Mouse (Mus musculus): Measurements from ENCODE around the gene Uts2r. TPM values are rescaled to one million over a fixed set of nuclear protein-coding genes. Genes with fewer than 3 reads are reported as not detected.

The Uts2r gene
- polyA plus RNA-seq, 2 experiments, result not detected

GRCm38 (mm10) chr11:121199851-121200250 is 39.8 kb downstream of the Uts2r start:
- no peaks in the 10 kb centered on the region for H3K36me3 ChIP-seq (replicated peaks; ENCODE audit: control insufficient read depth, insufficient read depth, low read depth)
- peaks cover 0 to 7% of the 10 kb centered on the region in 2 experiments; a peak in 2 of 4 replicates for H3K4me1 ChIP-seq (replicated peaks; ENCODE audit: control insufficient read depth in 2 of 2, insufficient read depth in 2 of 2, low read length in 1 of 2)
- H3K9me3 ChIP-seq (ENCODE audit: control insufficient read depth, low read length), result no peaks in the 10 kb centered on the region
- DNase-seq (ENCODE audit: low read depth in 3 of 3, low spot score in 3 of 3), result no peak
- no peak for TF ChIP-seq EP300 (IDR thresholded peaks at IDR 0.05; ENCODE audit: low read depth)
- TF ChIP-seq CTCF (IDR thresholded peaks at IDR 0.05; ENCODE audit: low read depth), result no peak
- ATAC-seq (ENCODE audit: insufficient read depth), result no peak
- WGBS (ENCODE audit: insufficient replicate concordance), result 61% methylated on average over 4 of the region's 4 CpGs
- no peak overlapping the region for H3K9ac ChIP-seq (replicated peaks)
- no peaks in the 10 kb centered on the region for H3K27me3 ChIP-seq (ENCODE audit: control insufficient read depth, insufficient read depth, low read length)
- no peak overlapping the region for H3K27ac ChIP-seq
- no peak overlapping the region for H3K4me3 ChIP-seq (ENCODE audit: insufficient read depth in 1 of 2, low read depth in 2 of 2, low read length in 2 of 2)
- H3K4me2 ChIP-seq (ENCODE audit: low read depth), result no peak overlapping the region

- Histone ChIP-seq H3K27ac (no peak overlapping the region), H3K4me2 (ENCODE audit: low read depth) (no peak overlapping the region), H3K9me3 (ENCODE audit: control insufficient read depth, low read length) (no peaks in the 10 kb centered on the region), H3K4me3 (ENCODE audit: insufficient read depth in 1 of 2, low read depth in 2 of 2, low read length in 2 of 2) (no peak overlapping the region), H3K9ac (replicated peaks) (no peak overlapping the region), H3K27me3 (ENCODE audit: control insufficient read depth, insufficient read depth, low read length) (no peaks in the 10 kb centered on the region), H3K36me3 (replicated peaks; ENCODE audit: control insufficient read depth, insufficient read depth, low read depth) (no peaks in the 10 kb centered on the region), H3K4me1 (replicated peaks; ENCODE audit: control insufficient read depth in 2 of 2, insufficient read depth in 2 of 2, low read length in 1 of 2) (peaks cover 0 to 10% of the 10 kb centered on the region in 2 experiments; a peak in 3 of 4 replicates)
- ATAC-seq (ENCODE audit: insufficient read depth) (no peak), DNase-seq (ENCODE audit: low read depth in 3 of 3, low spot score in 3 of 3) (no peak)
- 77% methylated on average over 6 of the region's 6 CpGs for WGBS (ENCODE audit: insufficient replicate concordance)
- TF ChIP-seq CTCF (IDR thresholded peaks at IDR 0.05; ENCODE audit: low read depth) (no peak), EP300 (IDR thresholded peaks at IDR 0.05; ENCODE audit: low read depth) (no peak)
Measured at GRCm38 (mm10) chr11:121200781-121201180, 40.7 kb downstream of the Uts2r start.

- 63% methylated on average over 11 of the region's 11 CpGs for WGBS (ENCODE audit: insufficient replicate concordance)
- ATAC-seq (ENCODE audit: insufficient read depth) (no peak), DNase-seq (ENCODE audit: low read depth in 3 of 3, low spot score in 3 of 3) (peak; percentile 17 to 38 (median 26))
- H3K27ac ChIP-seq, result no peak overlapping the region
- no peak overlapping the region for H3K4me3 ChIP-seq (ENCODE audit: insufficient read depth in 1 of 2, low read depth in 2 of 2, low read length in 2 of 2)
- peaks cover 0 to 10% of the 10 kb centered on the region in 2 experiments; a peak in 3 of 4 replicates for H3K4me1 ChIP-seq (replicated peaks; ENCODE audit: control insufficient read depth in 2 of 2, insufficient read depth in 2 of 2, low read length in 1 of 2)
- no peaks in the 10 kb centered on the region for H3K36me3 ChIP-seq (replicated peaks; ENCODE audit: control insufficient read depth, insufficient read depth, low read depth)
- no peaks in the 10 kb centered on the region for H3K27me3 ChIP-seq (ENCODE audit: control insufficient read depth, insufficient read depth, low read length)
- no peak overlapping the region; the same call in 1 of the 2 replicates for H3K9ac ChIP-seq (replicated peaks)
- no peak overlapping the region for H3K4me2 ChIP-seq (ENCODE audit: low read depth)
- no peaks in the 10 kb centered on the region for H3K9me3 ChIP-seq (ENCODE audit: control insufficient read depth, low read length)
- TF ChIP-seq CTCF (IDR thresholded peaks at IDR 0.05; ENCODE audit: low read depth) (peak; percentile 71), EP300 (IDR thresholded peaks at IDR 0.05; ENCODE audit: low read depth) (no peak)
Measured at GRCm38 (mm10) chr11:121201436-121202198, 41.5 kb downstream of the Uts2r start.

GRCm38 (mm10) chr11:121203859-121204160 is 43.7 kb downstream of the Uts2r start:
- peak overlapping the region; percentile 89 for H3K4me2 ChIP-seq (ENCODE audit: low read depth)
- ATAC-seq (ENCODE audit: insufficient read depth) (no peak), DNase-seq (ENCODE audit: low read depth in 3 of 3, low spot score in 3 of 3) (no peak)
- no peak for TF ChIP-seq EP300 (IDR thresholded peaks at IDR 0.05; ENCODE audit: low read depth)
- no peak for TF ChIP-seq CTCF (IDR thresholded peaks at IDR 0.05; ENCODE audit: low read depth)
- WGBS (ENCODE audit: insufficient replicate concordance), result under 1% methylated on average over 5 of the region's 5 CpGs
- H3K9me3 ChIP-seq (ENCODE audit: control insufficient read depth, low read length), result no peaks in the 10 kb centered on the region
- no peaks in the 10 kb centered on the region for H3K36me3 ChIP-seq (replicated peaks; ENCODE audit: control insufficient read depth, insufficient read depth, low read depth)
- peaks cover 0 to 10% of the 10 kb centered on the region in 2 experiments; a peak in 3 of 4 replicates for H3K4me1 ChIP-seq (replicated peaks; ENCODE audit: control insufficient read depth in 2 of 2, insufficient read depth in 2 of 2, low read length in 1 of 2)
- no peak overlapping the region for H3K9ac ChIP-seq (replicated peaks)
- no peaks in the 10 kb centered on the region for H3K27me3 ChIP-seq (ENCODE audit: control insufficient read depth, insufficient read depth, low read length)
- H3K27ac ChIP-seq, result no peak overlapping the region
- peak overlapping the region; percentile 41 to 70 for H3K4me3 ChIP-seq (ENCODE audit: insufficient read depth in 1 of 2, low read depth in 2 of 2, low read length in 2 of 2)

GRCm38 (mm10) chr11:121204161-121205006 is 44.3 kb downstream of the Uts2r start, which contains the start of the genes Hexdc and Ogfod3:
TSS of gene Hexdc (plus strand) at chr11:121204433.
TSS of gene Ogfod3 (minus strand) at chr11:121204711.
- no peaks in the 10 kb centered on the region for H3K36me3 ChIP-seq (replicated peaks; ENCODE audit: control insufficient read depth, insufficient read depth, low read depth)
- DNase-seq (ENCODE audit: low read depth in 3 of 3, low spot score in 3 of 3) (peak; percentile 93 to 98 (median 93)), ATAC-seq (ENCODE audit: insufficient read depth) (peak; percentile 99)
- no peak within 1 kb of the TSS; the same call in 1 of the 2 replicates for H3K27ac ChIP-seq
- H3K4me2 ChIP-seq (ENCODE audit: low read depth), result peak within 1 kb of the TSS; percentile 89
- H3K9ac ChIP-seq (replicated peaks), result peak within 1 kb of the TSS; percentile 72
- WGBS (ENCODE audit: insufficient replicate concordance), result under 1% methylated on average over 70 of the region's 70 CpGs
- no peaks in the 10 kb centered on the region for H3K27me3 ChIP-seq (ENCODE audit: control insufficient read depth, insufficient read depth, low read length)
- peaks cover 0 to 10% of the 10 kb centered on the region in 2 experiments; a peak in 3 of 4 replicates for H3K4me1 ChIP-seq (replicated peaks; ENCODE audit: control insufficient read depth in 2 of 2, insufficient read depth in 2 of 2, low read length in 1 of 2)
- H3K9me3 ChIP-seq (ENCODE audit: control insufficient read depth, low read length), result no peaks in the 10 kb centered on the region
- no peak for TF ChIP-seq CTCF (IDR thresholded peaks at IDR 0.05; ENCODE audit: low read depth)
- TF ChIP-seq EP300 (IDR thresholded peaks at IDR 0.05; ENCODE audit: low read depth), result no peak
- H3K4me3 ChIP-seq (ENCODE audit: insufficient read depth in 1 of 2, low read depth in 2 of 2, low read length in 2 of 2), result peak within 1 kb of the TSS; percentile 70 to 83

Other genes with a start within 250 kb of the Uts2r start
- 1.2 and 1.4 TPM in 2 replicates for gene Ccdc57, start 227.4 kb upstream of the Uts2r start, polyA plus RNA-seq (2012; rRNA removed)
- gene Ccdc57, start 227.4 kb upstream of the Uts2r start, polyA plus RNA-seq (2014; fragmentation: Nextera tagmentation; extraction: Ambion mirVana), result 1.3 and 1.4 TPM in 2 replicates
- 23.5 and 25.0 TPM in 2 replicates for gene Slc16a3, start 211.8 kb upstream of the Uts2r start, polyA plus RNA-seq (2012; rRNA removed)
- gene Slc16a3, start 211.8 kb upstream of the Uts2r start, polyA plus RNA-seq (2014; fragmentation: Nextera tagmentation; extraction: Ambion mirVana), result 25.8 and 31.6 TPM in 2 replicates
- gene Csnk1d, start 168.9 kb upstream of the Uts2r start, polyA plus RNA-seq (2012; rRNA removed), result 22.5 and 27.0 TPM in 2 replicates
- 17.1 and 19.6 TPM in 2 replicates for gene Csnk1d, start 168.9 kb upstream of the Uts2r start, polyA plus RNA-seq (2014; fragmentation: Nextera tagmentation; extraction: Ambion mirVana)
- gene Cd7, start 120.9 kb upstream of the Uts2r start, polyA plus RNA-seq (2012; rRNA removed), result 0.37 and 0.54 TPM in 2 replicates
- gene Cd7, start 120.9 kb upstream of the Uts2r start, polyA plus RNA-seq (2014; fragmentation: Nextera tagmentation; extraction: Ambion mirVana), result 0.56 and 0.57 TPM in 2 replicates
- gene Sectm1b, start 96.7 kb upstream of the Uts2r start, polyA plus RNA-seq (2012; rRNA removed), result 0.05 and 0.08 TPM in 2 replicates
- 0.04 TPM in 1 of 2 replicates, not detected in the other for gene Sectm1b, start 96.7 kb upstream of the Uts2r start, polyA plus RNA-seq (2014; fragmentation: Nextera tagmentation; extraction: Ambion mirVana)
- gene Sectm1a, start 79.1 kb upstream of the Uts2r start, polyA plus RNA-seq (2012; rRNA removed), result 1.0 and 1.3 TPM in 2 replicates
- gene Sectm1a, start 79.1 kb upstream of the Uts2r start, polyA plus RNA-seq (2014; fragmentation: Nextera tagmentation; extraction: Ambion mirVana), result 0.61 and 1.0 TPM in 2 replicates
- gene Tex19.2, start 41.6 kb upstream of the Uts2r start, polyA plus RNA-seq (2012; rRNA removed), result 0.08 and 0.10 TPM in 2 replicates
- gene Tex19.2, start 41.6 kb upstream of the Uts2r start, polyA plus RNA-seq (2014; fragmentation: Nextera tagmentation; extraction: Ambion mirVana), result not detected in 2 replicates
- gene Tex19.1, start 14.1 kb upstream of the Uts2r start, polyA plus RNA-seq (2012; rRNA removed), result 0.06 and 0.08 TPM in 2 replicates
- gene Tex19.1, start 14.1 kb upstream of the Uts2r start, polyA plus RNA-seq (2014; fragmentation: Nextera tagmentation; extraction: Ambion mirVana), result not detected in 2 replicates
- 7.4 and 8.1 TPM in 2 replicates for gene Hexdc, start 44.2 kb downstream of the Uts2r start, polyA plus RNA-seq (2012; rRNA removed)
- gene Hexdc, start 44.2 kb downstream of the Uts2r start, polyA plus RNA-seq (2014; fragmentation: Nextera tagmentation; extraction: Ambion mirVana), result 2.3 and 2.7 TPM in 2 replicates
- 4.0 and 5.6 TPM in 2 replicates for gene Ogfod3, start 44.4 kb downstream of the Uts2r start, polyA plus RNA-seq (2012; rRNA removed)
- 13.3 and 15.3 TPM in 2 replicates for gene Ogfod3, start 44.4 kb downstream of the Uts2r start, polyA plus RNA-seq (2014; fragmentation: Nextera tagmentation; extraction: Ambion mirVana)
- 14.8 and 16.1 TPM in 2 replicates for gene Cybc1, start 69.1 kb downstream of the Uts2r start, polyA plus RNA-seq (2012; rRNA removed)
- gene Cybc1, start 69.1 kb downstream of the Uts2r start, polyA plus RNA-seq (2014; fragmentation: Nextera tagmentation; extraction: Ambion mirVana), result 19.7 and 20.3 TPM in 2 replicates
- 27.9 and 46.6 TPM in 2 replicates for gene Narf, start 77.0 kb downstream of the Uts2r start, polyA plus RNA-seq (2012; rRNA removed)
- 108 and 110 TPM in 2 replicates for gene Narf, start 77.0 kb downstream of the Uts2r start, polyA plus RNA-seq (2014; fragmentation: Nextera tagmentation; extraction: Ambion mirVana)
- 9.9 and 10.0 TPM in 2 replicates for gene Foxk2, start 99.7 kb downstream of the Uts2r start, polyA plus RNA-seq (2012; rRNA removed)
- gene Foxk2, start 99.7 kb downstream of the Uts2r start, polyA plus RNA-seq (2014; fragmentation: Nextera tagmentation; extraction: Ambion mirVana), result 3.1 and 4.2 TPM in 2 replicates
- 13.9 and 15.3 TPM in 2 replicates for gene Wdr45b, start 194.2 kb downstream of the Uts2r start, polyA plus RNA-seq (2012; rRNA removed)
- 19.5 and 19.7 TPM in 2 replicates for gene Wdr45b, start 194.2 kb downstream of the Uts2r start, polyA plus RNA-seq (2014; fragmentation: Nextera tagmentation; extraction: Ambion mirVana)
- gene Rab40b, start 228.0 kb downstream of the Uts2r start, polyA plus RNA-seq (2012; rRNA removed), result 0.14 and 0.30 TPM in 2 replicates
- gene Rab40b, start 228.0 kb downstream of the Uts2r start, polyA plus RNA-seq (2014; fragmentation: Nextera tagmentation; extraction: Ambion mirVana), result 0.21 and 0.55 TPM in 2 replicates

Data from liver, embryonic 14.5 days (tissue).